Mouse (Mus musculus) liver, embryonic 14.5 days (tissue): ENCODE measurements at regions not wholly inside any gene's neighbourhood (a gene's known extent, or its start where the extent isn't known, plus 50 kb on each side); places are given as distances from the start of the nearest gene placed in this dataset.
"Not testable (repeated sequence)": the region's sequence is repeated elsewhere in the genome, so short reads cannot be mapped to it uniquely, and the experiment has no call there.

Experiments
- ATAC-seq: fragments of 200-750 bp; cut with Nextera tagmentation; 2 replicates; pipeline ENCODE4 v1.8.0; 2017; ENCODE audit warnings: moderate number of reproducible peaks, mild to moderate bottlenecking, moderate library complexity; ENCODE audit not compliant: insufficient read depth
- DNase-seq, 3 experiments: peaks; one replicate each; pipeline ENCODE4 v3.0.0-alpha.2; 2012 to 2013; ENCODE audit warnings: low read depth in 3 of 3, low spot score in 3 of 3
- H3K27ac ChIP-seq: fragments of 300-500 bp; sonication (generic); 2 replicates; pipeline ENCODE4 v1.5.1; 2014; ENCODE audit warnings: moderate library complexity, mild to moderate bottlenecking, control low read depth, inconsistent platforms
- H3K27me3 ChIP-seq: fragments of 300-500 bp; sonication (generic); 2 replicates; pipeline ENCODE4 v1.6.1; 2014; ENCODE audit warnings: mild to moderate bottlenecking, low read length, moderate library complexity; ENCODE audit not compliant: control insufficient read depth, insufficient read depth
- H3K36me3 ChIP-seq: fragments of 300-500 bp; sonication (generic); replicated peaks from 2 replicates; pipeline ENCODE4 v1.6.1; 2014; ENCODE audit warnings: low read depth; ENCODE audit not compliant: control insufficient read depth, insufficient read depth
- H3K4me1 ChIP-seq, 2 experiments: fragments of 200-500 bp in 1 of 2; fragments of 300-500 bp in 1 of 2; sonication (generic) in 1 of 2; replicated peaks; 2 replicates each; pipeline ENCODE4 v1.6.1; 2012 to 2014; ENCODE audit warnings: antibody characterized with exemption in 1 of 2, inconsistent platforms in 1 of 2, low read length in 1 of 2; ENCODE audit not compliant: control insufficient read depth in 2 of 2, insufficient read depth in 2 of 2
- H3K4me2 ChIP-seq: fragments of 300-500 bp; sonication (generic); 2 replicates; pipeline ENCODE4 v1.6.1; 2014; ENCODE audit warnings: low read depth, mild to moderate bottlenecking, control low read depth, moderate library complexity
- H3K4me3 ChIP-seq, 2 experiments: fragments of 200-500 bp in 1 of 2; fragments of 300-500 bp in 1 of 2; sonication (generic) in 1 of 2; 2 replicates each; pipeline ENCODE4 v1.5.1; 2012 to 2014; ENCODE audit warnings: low read depth in 2 of 2, low read length in 2 of 2, mild to moderate bottlenecking in 2 of 2, control low read depth in 1 of 2, inconsistent platforms in 1 of 2, moderate library complexity in 1 of 2; ENCODE audit not compliant: insufficient read depth in 1 of 2
- H3K9ac ChIP-seq: fragments of 300-500 bp; sonication (generic); replicated peaks from 2 replicates; pipeline ENCODE4 v1.6.1; 2014; ENCODE audit warnings: mild to moderate bottlenecking, control low read depth, moderate library complexity
- H3K9me3 ChIP-seq: fragments of 300-500 bp; sonication (generic); 2 replicates; pipeline ENCODE4 v1.6.1; 2016; ENCODE audit warnings: low read length, mixed read lengths; ENCODE audit not compliant: control insufficient read depth
- CTCF ChIP-seq: IDR thresholded peaks from 2 replicates; pipeline ENCODE4 v1.5.1; 2016; ENCODE audit warnings: antibody characterized with exemption, low read depth, control low read depth
- EP300 ChIP-seq: IDR thresholded peaks from 2 replicates; pipeline ENCODE4 v1.6.1; 2016; ENCODE audit warnings: antibody characterized with exemption, low read depth
- WGBS: fragments of 180-500 bp; shearing (Covaris S2); extraction: QIAGEN DNeasy Blood & Tissue Kit; methylation state at CpG from one replicate; pipeline ENCODE4 v1.1.7; 2014; ENCODE audit not compliant: insufficient replicate concordance; 5-methylcytosine and 5-hydroxymethylcytosine counted together

- no peak for TF ChIP-seq EP300
- no peak for TF ChIP-seq CTCF
- Histone ChIP-seq H3K9me3 (no peaks in the 10 kb centered on the region), H3K27me3 (no peaks in the 10 kb centered on the region), H3K4me2 (no peak overlapping the region), H3K27ac (no peak overlapping the region), H3K36me3 (no peaks in the 10 kb centered on the region), H3K4me3 (no peak overlapping the region), H3K4me1 (no peaks in the 10 kb centered on the region), H3K9ac (no peak overlapping the region)
- no peak for ATAC-seq
- DNase-seq, result no peak
- 57% methylated on average over 11 of the region's 11 CpGs for WGBS
Observed at GRCm38 (mm10) chr3:134330943-134331342, 94.7 kb downstream of the Cxxc4 start.

- no peaks in the 10 kb centered on the region for H3K4me1 ChIP-seq
- 56% methylated on average over 16 of the region's 16 CpGs for WGBS
- H3K9ac ChIP-seq, result no peak overlapping the region
- no peaks in the 10 kb centered on the region for H3K36me3 ChIP-seq
- ATAC-seq, result no peak
- no peak for DNase-seq
- H3K27ac ChIP-seq, result no peak overlapping the region
- TF ChIP-seq CTCF (no peak), EP300 (no peak)
- no peak overlapping the region for H3K4me2 ChIP-seq
- H3K27me3 ChIP-seq, result no peaks in the 10 kb centered on the region
- H3K9me3 ChIP-seq, result no peaks in the 10 kb centered on the region
- H3K4me3 ChIP-seq, result no peak overlapping the region
Observed at GRCm38 (mm10) chr3:134331499-134332153, 95.3 kb downstream of the Cxxc4 start.

GRCm38 (mm10) chr3:134339093-134339695 is 102.9 kb downstream of the Cxxc4 start:
- not testable (repeated sequence) for H3K9me3 ChIP-seq, H3K36me3 ChIP-seq, H3K9ac ChIP-seq, H3K27ac ChIP-seq, H3K4me2 ChIP-seq, H3K4me3 ChIP-seq, H3K4me1 ChIP-seq, H3K27me3 ChIP-seq, ATAC-seq
- 39% methylated on average over 3 of the region's 3 CpGs for WGBS
- peak in 1 of 3 experiments; percentile 10 for DNase-seq

- no peak for DNase-seq
- WGBS, result 10% methylated on average over 4 of the region's 4 CpGs
- no peak overlapping the region for H3K4me3 ChIP-seq
Observed at GRCm38 (mm10) chr3:134365948-134366347, 129.7 kb downstream of the Cxxc4 start.

GRCm38 (mm10) chr3:134366761-134367160 is 130.5 kb downstream of the Cxxc4 start:
- Histone ChIP-seq H3K27ac (no peak overlapping the region), H3K4me2 (no peak overlapping the region), H3K4me3 (no peak overlapping the region), H3K36me3 (no peaks in the 10 kb centered on the region), H3K27me3 (no peaks in the 10 kb centered on the region), H3K9ac (no peak overlapping the region), H3K9me3 (no peaks in the 10 kb centered on the region), H3K4me1 (peaks cover 0 to 5% of the 10 kb centered on the region in 2 experiments; a peak in 2 of 4 replicates)
- TF ChIP-seq EP300, result no peak
- no peak for TF ChIP-seq CTCF
- WGBS, result 20% methylated on average over 3 of the region's 3 CpGs
- ATAC-seq (no peak), DNase-seq (no peak)

More at GRCm38 (mm10) chr3:134365948-134366347, 129.7 kb downstream of the Cxxc4 start:
- Histone ChIP-seq H3K9ac (no peak overlapping the region), H3K9me3 (no peaks in the 10 kb centered on the region), H3K4me2 (no peak overlapping the region), H3K27me3 (no peaks in the 10 kb centered on the region), H3K27ac (no peak overlapping the region), H3K36me3 (no peaks in the 10 kb centered on the region), H3K4me1 (peaks cover 0 to 5% of the 10 kb centered on the region in 2 experiments; a peak in 2 of 4 replicates)
- ATAC-seq, result peak; percentile 76
- TF ChIP-seq EP300, result no peak
- TF ChIP-seq CTCF, result no peak
